Mouse (Mus musculus) C2C12 (cell line): Measurements from ENCODE around the gene Jak1. TPM values are rescaled to one million over a fixed set of nuclear protein-coding genes. Genes with fewer than 3 reads are reported as not detected.
A peak's percentile ranks its signal among the peaks of the same experiment; 100 is the strongest.

Experiments used
- H3K27me3 ChIP-seq: one replicate; pipeline ENCODE4 v1.6.1; 2011; ENCODE audit not compliant: control insufficient read depth, insufficient read depth, insufficient read length
- H3K36me3 ChIP-seq: one replicate; pipeline ENCODE4 v1.6.1; 2011; ENCODE audit not compliant: control insufficient read depth, insufficient read depth
- H3K4me3 ChIP-seq: one replicate; pipeline ENCODE4 v1.5.1; 2011; ENCODE audit warnings: mild to moderate bottlenecking, control low read depth; ENCODE audit not compliant: poor library complexity, insufficient read depth, severe bottlenecking
- H3K79me2 ChIP-seq: one replicate; pipeline ENCODE4 v1.6.1; 2011; ENCODE audit not compliant: control insufficient read depth, insufficient read depth
- H3K79me3 ChIP-seq: one replicate; pipeline ENCODE4 v1.6.1; 2011; ENCODE audit warnings: low read depth, control low read depth
- H3ac ChIP-seq: one replicate; pipeline ENCODE3; 2011; ENCODE audit warnings: low read depth; ENCODE audit not compliant: control insufficient read depth, insufficient read length
- CEBPB ChIP-seq: IDR thresholded peaks from one replicate; pipeline ENCODE4 v1.6.1; 2011; ENCODE audit warnings: low read depth, mild to moderate bottlenecking, control low read depth, moderate library complexity
- CTCF ChIP-seq: IDR thresholded peaks from one replicate; pipeline ENCODE4 v1.5.1; 2011; ENCODE audit not compliant: control insufficient read depth, insufficient read depth, insufficient read length
- FOSL1 ChIP-seq: IDR thresholded peaks from one replicate; pipeline ENCODE4 v1.8.0; 2011; ENCODE audit warnings: mild to moderate bottlenecking, low read length; ENCODE audit not compliant: poor library complexity, insufficient read depth, severe bottlenecking
- MAX ChIP-seq: IDR thresholded peaks from one replicate; pipeline ENCODE4 v1.6.1; 2011; ENCODE audit warnings: mild to moderate bottlenecking, control low read depth
- MYOD1 ChIP-seq: IDR thresholded peaks from one replicate; pipeline ENCODE4 v1.6.1; 2011; ENCODE audit warnings: low read depth; ENCODE audit not compliant: control insufficient read depth, insufficient read length
- MYOG ChIP-seq: IDR thresholded peaks from one replicate; pipeline ENCODE4 v1.6.1; 2011; ENCODE audit not compliant: control insufficient read depth, insufficient read length; ENCODE audit errors: extremely low read depth
- USF1 ChIP-seq: IDR thresholded peaks from one replicate; pipeline ENCODE4 v1.6.1; 2011; ENCODE audit warnings: low read depth, mild to moderate bottlenecking, control low read depth, moderate library complexity
- polyA plus RNA-seq: library from polyadenylated mRNA; unstranded; fragments of >200 nt; fragmentation: generic; extraction: Trizol; gene quantifications from one replicate; pipeline ENCODE4 v1.2.1, GENCODE M21; 2012; ENCODE audit warnings: missing spikeins

Jak1 gene
- polyA plus RNA-seq, 1 experiment = 26.1 TPM

DNA sequence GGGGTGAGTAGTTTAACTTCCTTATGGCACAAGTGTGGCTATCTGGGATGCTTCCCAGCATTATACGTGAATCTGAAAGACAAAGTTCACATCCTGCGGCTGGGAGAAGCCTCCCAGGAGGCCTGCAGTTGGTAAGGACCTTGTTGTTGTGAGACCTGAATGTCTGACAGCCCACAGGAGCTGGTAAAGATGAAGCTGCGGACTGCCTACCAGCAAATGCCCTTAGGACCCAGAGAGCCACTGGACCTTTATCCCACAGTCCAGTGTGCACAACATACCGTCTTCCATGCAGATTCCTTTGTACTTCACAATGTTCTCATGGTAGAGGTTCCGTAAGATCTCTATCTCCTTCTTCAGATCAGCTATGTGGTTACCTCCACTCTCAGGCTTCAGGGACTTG, 107.6 kb downstream of the Jak1 start:
- TF ChIP-seq MYOD1 = no peak
- no peak for TF ChIP-seq CEBPB
- no peak for TF ChIP-seq USF1
- TF ChIP-seq FOSL1 = no peak
- TF ChIP-seq MYOG = no peak
- TF ChIP-seq MAX = no peak
- no peak for TF ChIP-seq CTCF
- Histone ChIP-seq H3K79me3 (no peaks in the 10 kb centered on the region), H3K79me2 (no peaks in the 10 kb centered on the region), H3K27me3 (no peaks in the 10 kb centered on the region), H3ac (no peak overlapping the region), H3K36me3 (peaks cover 47% of the 10 kb centered on the region), H3K4me3 (no peak overlapping the region)

DNA sequence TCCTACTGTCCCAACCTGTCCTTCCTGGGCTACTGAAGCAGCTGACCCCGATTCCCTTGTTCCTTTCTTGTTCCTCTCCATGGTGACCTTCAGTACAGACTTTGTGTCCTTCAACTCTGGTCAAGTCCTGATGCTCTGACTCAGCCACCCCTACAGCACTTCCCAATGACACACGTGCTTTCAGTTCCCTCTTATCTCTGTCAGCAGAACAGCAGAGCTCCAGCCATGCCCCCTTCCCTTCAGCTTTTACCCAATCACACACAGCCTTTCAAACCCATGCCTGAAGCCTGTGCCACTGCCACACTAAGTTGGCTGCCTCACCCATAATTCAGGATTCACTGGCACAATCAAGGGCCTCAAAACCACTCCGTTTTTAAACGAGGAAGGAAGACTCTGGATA, 109.5 kb downstream of the Jak1 start:
- H3K79me3 ChIP-seq = no peaks in the 10 kb centered on the region
- no peak overlapping the region for H3K4me3 ChIP-seq
- H3ac ChIP-seq = no peak overlapping the region
- TF ChIP-seq MYOD1 (no peak), CTCF (no peak), CEBPB (no peak), FOSL1 (no peak), MAX (no peak), MYOG (no peak), USF1 (no peak)
- peaks cover 58% of the 10 kb centered on the region for H3K36me3 ChIP-seq
- no peaks in the 10 kb centered on the region for H3K79me2 ChIP-seq
- no peaks in the 10 kb centered on the region for H3K27me3 ChIP-seq

DNA sequence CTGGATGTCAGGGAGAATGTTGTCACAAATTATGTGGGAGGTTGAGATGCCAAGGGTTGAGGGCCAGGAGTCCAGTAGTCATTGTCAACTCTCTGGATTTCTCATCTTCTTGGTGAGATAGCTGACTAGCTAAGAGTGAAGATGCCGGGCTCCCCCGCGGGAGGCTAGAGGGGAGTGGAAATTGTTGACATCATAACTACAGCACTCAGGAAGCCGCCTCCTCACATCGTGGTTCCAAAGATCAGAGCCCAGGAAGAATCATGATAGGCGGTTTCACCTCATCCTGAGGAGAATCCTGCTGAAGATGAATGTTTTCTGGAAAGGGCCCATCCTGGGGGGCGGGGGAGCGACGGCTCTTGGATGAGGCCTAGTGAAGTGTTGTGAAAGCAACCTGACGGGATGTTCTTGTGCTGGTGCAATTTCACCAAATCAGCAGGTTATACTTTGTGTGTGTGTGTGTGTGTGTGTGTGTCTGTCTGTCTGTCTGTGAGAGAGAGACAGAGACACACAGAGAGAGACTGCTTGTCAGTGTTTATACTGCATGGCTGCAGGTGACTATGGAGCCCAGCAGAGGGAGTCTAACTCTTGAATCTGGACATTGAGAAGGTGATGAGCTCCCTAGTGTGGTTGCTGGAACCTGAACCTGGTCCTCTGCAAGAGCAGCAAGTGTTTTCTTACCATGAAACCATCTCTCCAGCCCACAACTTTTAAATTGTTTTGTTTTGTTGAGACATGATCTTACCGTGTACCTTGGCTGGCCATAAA, 118.0 kb downstream of the Jak1 start:
- peaks cover 8% of the 10 kb centered on the region for H3K36me3 ChIP-seq

DNA sequence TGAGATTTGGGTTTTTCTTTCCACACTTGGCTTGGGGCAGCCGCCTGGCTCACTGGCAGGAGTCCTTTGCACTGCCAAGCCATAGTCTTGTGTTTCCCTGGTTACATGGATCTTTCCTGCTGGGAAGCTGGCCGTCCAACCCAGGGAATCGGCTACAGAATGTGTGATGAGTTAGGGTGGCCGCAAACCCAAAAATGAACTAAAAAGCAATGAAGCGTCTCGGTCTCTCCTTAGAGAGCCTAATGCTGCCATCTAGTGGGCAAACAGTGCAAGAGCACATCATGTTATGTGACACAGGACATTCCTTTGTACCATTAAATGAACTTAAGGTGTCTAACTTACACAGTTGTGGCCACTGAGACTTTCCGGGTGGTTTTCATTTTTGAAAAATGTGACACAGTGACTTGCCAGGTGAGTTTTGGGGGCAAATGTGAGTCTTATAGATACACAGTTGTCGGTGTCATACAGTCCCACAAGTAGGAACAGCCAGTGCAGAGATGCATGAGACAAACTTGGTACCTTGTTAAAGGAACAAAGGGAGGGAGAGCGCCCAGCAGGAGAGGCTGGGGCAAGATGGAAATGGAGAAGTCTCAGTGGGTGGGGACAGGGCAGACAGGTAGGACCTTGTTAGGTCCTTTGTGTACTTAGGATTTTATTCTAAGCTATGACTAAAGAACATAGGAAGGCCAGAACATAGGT, 118.9 kb downstream of the Jak1 start:
- H3K79me2 ChIP-seq = no peaks in the 10 kb centered on the region
- no peaks in the 10 kb centered on the region for H3K27me3 ChIP-seq
- no peak overlapping the region for H3K4me3 ChIP-seq
- H3K79me3 ChIP-seq = no peaks in the 10 kb centered on the region
- no peak overlapping the region for H3ac ChIP-seq
- TF ChIP-seq CTCF = peak; percentile 58
- no peak for TF ChIP-seq MYOG
- peaks cover 4% of the 10 kb centered on the region for H3K36me3 ChIP-seq

More for the DNA sequence above, 118.0 kb downstream of the Jak1 start:
- Histone ChIP-seq H3K79me3 (no peaks in the 10 kb centered on the region), H3K4me3 (no peak overlapping the region), H3K27me3 (no peaks in the 10 kb centered on the region), H3ac (no peak overlapping the region), H3K79me2 (no peaks in the 10 kb centered on the region)
- TF ChIP-seq CEBPB (no peak), MYOG (no peak), MYOD1 (no peak), USF1 (no peak), CTCF (no peak), FOSL1 (no peak)

DNA sequence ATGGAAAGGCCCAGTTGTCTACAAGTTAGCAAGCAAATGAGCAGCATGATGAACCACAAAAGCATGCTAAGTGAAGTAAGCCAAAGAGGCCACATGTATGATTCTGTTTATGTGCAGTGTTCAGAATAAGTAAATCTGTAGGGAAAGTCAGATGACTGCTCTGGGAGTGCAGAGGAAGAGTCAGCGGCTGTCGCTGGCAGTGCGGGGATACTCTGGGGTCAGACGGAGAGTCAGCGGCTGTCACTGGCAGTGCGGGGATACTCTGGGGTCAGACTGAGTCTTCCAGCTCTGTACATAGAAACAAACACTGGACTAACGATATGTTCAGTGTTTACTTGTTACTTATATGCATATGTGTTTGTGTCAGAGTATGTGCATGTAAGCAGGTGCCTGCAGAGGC, 120.3 kb downstream of the Jak1 start:
- no peaks in the 10 kb centered on the region for H3K36me3 ChIP-seq
- no peaks in the 10 kb centered on the region for H3K79me2 ChIP-seq
- H3K79me3 ChIP-seq = no peaks in the 10 kb centered on the region
- H3K4me3 ChIP-seq = no peak overlapping the region
- no peak overlapping the region for H3ac ChIP-seq
- no peaks in the 10 kb centered on the region for H3K27me3 ChIP-seq
- TF ChIP-seq USF1 (no peak), MYOG (no peak), CEBPB (no peak), CTCF (no peak), MAX (no peak), MYOD1 (no peak), FOSL1 (no peak)

DNA sequence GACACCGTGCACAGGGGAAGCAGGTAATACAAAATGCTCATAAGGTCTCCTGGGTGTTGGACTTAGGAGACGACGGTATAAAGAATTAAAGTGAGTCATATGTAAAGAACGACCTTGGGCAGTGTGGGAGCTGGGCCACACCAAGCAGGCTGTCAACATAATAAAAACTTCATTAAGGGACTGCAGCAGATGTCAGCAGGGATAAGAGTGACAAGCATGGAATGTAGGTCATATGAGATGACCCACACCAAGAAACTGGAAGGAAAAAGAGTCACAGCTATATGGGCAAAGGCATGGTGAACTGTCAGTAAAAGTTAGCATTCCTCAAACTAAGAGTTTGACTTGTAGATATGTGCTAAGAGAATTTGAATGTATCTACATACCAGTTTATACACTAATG, 120.7 kb downstream of the Jak1 start:
- H3K79me2 ChIP-seq = no peaks in the 10 kb centered on the region
- TF ChIP-seq USF1 (no peak), CTCF (no peak), MYOG (no peak), MYOD1 (no peak), CEBPB (no peak)
- H3ac ChIP-seq = no peak overlapping the region
- H3K79me3 ChIP-seq = no peaks in the 10 kb centered on the region
- no peak overlapping the region for H3K4me3 ChIP-seq
- H3K36me3 ChIP-seq = no peaks in the 10 kb centered on the region
- H3K27me3 ChIP-seq = no peaks in the 10 kb centered on the region
